Mouse (Mus musculus): ENCODE results near the gene Snx18. TPM values are rescaled to one million over a fixed set of nuclear protein-coding genes. Genes with fewer than 3 reads are reported as not detected.

Snx18 gene
- polyA plus RNA-seq, 1 experiment from 2014 or later = 22.4 TPM

Other genes with a start within 250 kb of the Snx18 start
- 42.9 and 76.4 TPM in 2 replicates for gene Hspb3, start 45.1 kb upstream of the Snx18 start, polyA plus RNA-seq (2016; fragmentation: Nextera tagmentation; extraction: Ambion mirVana)
- gene Arl15, start 175.9 kb upstream of the Snx18 start, polyA plus RNA-seq (2016; fragmentation: Nextera tagmentation; extraction: Ambion mirVana) = 7.5 and 8.9 TPM in 2 replicates

All from heart, embryonic 10.5 days (tissue).